Mouse (Mus musculus) forebrain, embryonic 15.5 days (tissue): ENCODE measurements at regions not wholly inside any gene's neighbourhood (a gene's known extent, or its start where the extent isn't known, plus 50 kb on each side); places are given as distances from the start of the nearest gene placed in this dataset.
A peak's percentile ranks its signal among the peaks of the same experiment; 100 is the strongest.

Source experiments
- ATAC-seq: fragments of 200-750 bp; cut with Nextera tagmentation; replicated peaks from 2 replicates; pipeline ENCODE4 v1.8.0; 2017; ENCODE audit warnings: mild to moderate bottlenecking, moderate TSS enrichment, moderate library complexity
- H3K27ac ChIP-seq: fragments of 300-500 bp; sonication (generic); replicated peaks from 2 replicates; pipeline ENCODE4 v1.5.1; 2015; ENCODE audit warnings: mild to moderate bottlenecking, inconsistent platforms
- H3K27me3 ChIP-seq: fragments of 300-500 bp; sonication (generic); 2 replicates; pipeline ENCODE4 v1.6.1; 2015; ENCODE audit warnings: inconsistent platforms
- H3K36me3 ChIP-seq: fragments of 300-500 bp; sonication (generic); 2 replicates; pipeline ENCODE4 v1.6.1; 2015; ENCODE audit warnings: mild to moderate bottlenecking, inconsistent platforms
- H3K4me1 ChIP-seq: fragments of 300-500 bp; sonication (generic); 2 replicates; pipeline ENCODE4 v1.6.1; 2015; ENCODE audit warnings: inconsistent platforms
- H3K4me2 ChIP-seq: fragments of 300-500 bp; sonication (generic); replicated peaks from 2 replicates; pipeline ENCODE4 v1.6.1; 2015; ENCODE audit warnings: mild to moderate bottlenecking, inconsistent platforms
- H3K4me3 ChIP-seq: fragments of 300-500 bp; sonication (generic); 2 replicates; pipeline ENCODE4 v1.5.1; 2015; ENCODE audit warnings: mild to moderate bottlenecking, inconsistent platforms
- H3K9ac ChIP-seq: fragments of 300-500 bp; sonication (generic); replicated peaks from 2 replicates; pipeline ENCODE4 v1.6.1; 2015; ENCODE audit warnings: mild to moderate bottlenecking, inconsistent platforms
- H3K9me3 ChIP-seq: fragments of 300-500 bp; sonication (generic); 2 replicates; pipeline ENCODE4 v1.6.1; 2016; ENCODE audit warnings: inconsistent platforms
- WGBS: fragments of 180-500 bp; shearing (Covaris S2); methylation state at CpG from one replicate; pipeline ENCODE4 v1.1.7; 2015; ENCODE audit warnings: mixed read lengths; 5-methylcytosine and 5-hydroxymethylcytosine counted together

- no peak overlapping the region for H3K4me2 ChIP-seq
- no peak overlapping the region for H3K9ac ChIP-seq
- WGBS = 58% methylated on average over 2 of the region's 2 CpGs
- H3K9me3 ChIP-seq = no peaks in the 10 kb centered on the region
- no peak overlapping the region for H3K4me3 ChIP-seq
- no peak overlapping the region for H3K27ac ChIP-seq
- no peaks in the 10 kb centered on the region for H3K4me1 ChIP-seq
- ATAC-seq = no peak
- no peaks in the 10 kb centered on the region for H3K36me3 ChIP-seq
- H3K27me3 ChIP-seq = no peaks in the 10 kb centered on the region
Observed at GRCm38 (mm10) chr16:74796303-74796653, 384.7 kb upstream of the Robo2 start.

- H3K27me3 ChIP-seq = no peaks in the 10 kb centered on the region
- ATAC-seq = no peak
- no peak overlapping the region for H3K4me2 ChIP-seq
- WGBS = 44% methylated on average over 5 of the region's 5 CpGs
- H3K4me1 ChIP-seq = no peaks in the 10 kb centered on the region
- H3K9me3 ChIP-seq = no peaks in the 10 kb centered on the region
- no peak overlapping the region for H3K9ac ChIP-seq
- H3K36me3 ChIP-seq = no peaks in the 10 kb centered on the region
- no peak overlapping the region for H3K4me3 ChIP-seq
- H3K27ac ChIP-seq = no peak overlapping the region
Observed at GRCm38 (mm10) chr16:74795360-74796302, 384.0 kb upstream of the Robo2 start.

GRCm38 (mm10) chr16:74785365-74786119 is 373.9 kb upstream of the Robo2 start:
- no peaks in the 10 kb centered on the region for H3K4me1 ChIP-seq
- no peaks in the 10 kb centered on the region for H3K9me3 ChIP-seq
- no peak overlapping the region for H3K27ac ChIP-seq
- H3K4me2 ChIP-seq = no peak overlapping the region
- H3K9ac ChIP-seq = no peak overlapping the region
- H3K27me3 ChIP-seq = no peaks in the 10 kb centered on the region
- 36% methylated on average over 9 of the region's 9 CpGs for WGBS
- H3K36me3 ChIP-seq = no peaks in the 10 kb centered on the region
- no peak for ATAC-seq
- no peak overlapping the region for H3K4me3 ChIP-seq

GRCm38 (mm10) chr16:74780388-74780787 is 368.8 kb upstream of the Robo2 start:
- no peak overlapping the region for H3K9ac ChIP-seq
- no peak overlapping the region for H3K4me3 ChIP-seq
- no peak overlapping the region for H3K4me2 ChIP-seq
- H3K4me1 ChIP-seq = no peaks in the 10 kb centered on the region
- H3K36me3 ChIP-seq = no peaks in the 10 kb centered on the region
- no peaks in the 10 kb centered on the region for H3K27me3 ChIP-seq
- H3K9me3 ChIP-seq = no peaks in the 10 kb centered on the region
- H3K27ac ChIP-seq = no peak overlapping the region
- WGBS = 83% methylated on average over 2 of the region's 2 CpGs
- ATAC-seq = no peak

GRCm38 (mm10) chr16:74768264-74768663 is 356.6 kb upstream of the Robo2 start:
- WGBS = 90% methylated on average over 4 of the region's 4 CpGs
- H3K4me3 ChIP-seq = no peak overlapping the region

GRCm38 (mm10) chr16:74756720-74757345 is 345.2 kb upstream of the Robo2 start:
- Histone ChIP-seq H3K4me2 (no peak overlapping the region), H3K36me3 (no peaks in the 10 kb centered on the region), H3K27ac (no peak overlapping the region), H3K4me3 (no peak overlapping the region), H3K9me3 (no peaks in the 10 kb centered on the region), H3K4me1 (no peaks in the 10 kb centered on the region), H3K27me3 (no peaks in the 10 kb centered on the region), H3K9ac (no peak overlapping the region)
- 41% methylated on average over 6 of the region's 6 CpGs for WGBS
- ATAC-seq = no peak

More at GRCm38 (mm10) chr16:74768264-74768663, 356.6 kb upstream of the Robo2 start:
- no peak overlapping the region for H3K27ac ChIP-seq
- no peaks in the 10 kb centered on the region for H3K36me3 ChIP-seq
- no peaks in the 10 kb centered on the region for H3K27me3 ChIP-seq
- H3K4me1 ChIP-seq = no peaks in the 10 kb centered on the region
- H3K9me3 ChIP-seq = no peaks in the 10 kb centered on the region
- H3K4me2 ChIP-seq = no peak overlapping the region
- no peak overlapping the region for H3K9ac ChIP-seq
- ATAC-seq = no peak

GRCm38 (mm10) chr16:74750900-74751299 is 339.3 kb upstream of the Robo2 start:
- Histone ChIP-seq H3K9ac (no peak overlapping the region), H3K27me3 (no peaks in the 10 kb centered on the region), H3K4me1 (no peaks in the 10 kb centered on the region), H3K36me3 (no peaks in the 10 kb centered on the region), H3K4me3 (no peak overlapping the region), H3K9me3 (no peaks in the 10 kb centered on the region), H3K4me2 (no peak overlapping the region), H3K27ac (no peak overlapping the region)
- ATAC-seq = no peak
- WGBS = 53% methylated on average over 3 of the region's 3 CpGs

GRCm38 (mm10) chr16:74749006-74749405 is 337.4 kb upstream of the Robo2 start:
- no peak overlapping the region for H3K4me3 ChIP-seq
- no peak overlapping the region for H3K9ac ChIP-seq
- H3K36me3 ChIP-seq = no peaks in the 10 kb centered on the region
- H3K27ac ChIP-seq = no peak overlapping the region
- no peaks in the 10 kb centered on the region for H3K9me3 ChIP-seq
- H3K4me1 ChIP-seq = no peaks in the 10 kb centered on the region
- no peak overlapping the region for H3K4me2 ChIP-seq
- no peak for ATAC-seq
- H3K27me3 ChIP-seq = no peaks in the 10 kb centered on the region

GRCm38 (mm10) chr16:74743512-74743911 is 331.9 kb upstream of the Robo2 start:
- no peak overlapping the region for H3K4me3 ChIP-seq
- H3K4me1 ChIP-seq = peaks cover 11% of the 10 kb centered on the region; the same call in 1 of the 2 replicates
- no peaks in the 10 kb centered on the region for H3K9me3 ChIP-seq
- H3K27me3 ChIP-seq = no peaks in the 10 kb centered on the region
- WGBS = 24% methylated on average over 3 of the region's 3 CpGs
- H3K27ac ChIP-seq = no peak overlapping the region
- ATAC-seq = peak; percentile 61; the same call in 1 of the 2 replicates
- H3K4me2 ChIP-seq = no peak overlapping the region
- H3K9ac ChIP-seq = no peak overlapping the region
- H3K36me3 ChIP-seq = no peaks in the 10 kb centered on the region

GRCm38 (mm10) chr16:74739194-74740135 is 327.8 kb upstream of the Robo2 start:
- Histone ChIP-seq H3K9ac (no peak overlapping the region), H3K27me3 (no peaks in the 10 kb centered on the region), H3K4me2 (no peak overlapping the region; the same call in 1 of the 2 replicates), H3K4me3 (no peak overlapping the region), H3K9me3 (no peaks in the 10 kb centered on the region), H3K27ac (no peak overlapping the region), H3K36me3 (no peaks in the 10 kb centered on the region), H3K4me1 (peaks cover 11% of the 10 kb centered on the region; the same call in 1 of the 2 replicates)
- peak; percentile 84 for ATAC-seq
- WGBS = 35% methylated on average over 12 of the region's 12 CpGs

GRCm38 (mm10) chr16:74732940-74733776 is 321.5 kb upstream of the Robo2 start:
- Histone ChIP-seq H3K36me3 (no peaks in the 10 kb centered on the region), H3K4me2 (no peak overlapping the region), H3K9ac (no peak overlapping the region), H3K4me1 (no peaks in the 10 kb centered on the region), H3K4me3 (no peak overlapping the region), H3K27ac (no peak overlapping the region), H3K27me3 (no peaks in the 10 kb centered on the region), H3K9me3 (no peaks in the 10 kb centered on the region)
- 58% methylated on average over 9 of the region's 9 CpGs for WGBS
- ATAC-seq = no peak; the same call in 1 of the 2 replicates
